Mouse (Mus musculus) Muller cell, postnatal 12 days (primary cell): ENCODE measurements at regions not wholly inside any gene's neighbourhood (a gene's known extent, or its start where the extent isn't known, plus 50 kb on each side); places are given as distances from the start of the nearest gene placed in this dataset.

Experiments used
- DNase-seq: peaks from one replicate; pipeline ENCODE4 v3.0.0-alpha.2; 2015; ENCODE audit errors: inconsistent ontology term

- DNase-seq = peak; percentile 17
Measured at GRCm38 (mm10) chr12:24252071-24252874, 155.2 kb upstream of the 9030624G23Rik start.
